In the genomic region with DNA sequence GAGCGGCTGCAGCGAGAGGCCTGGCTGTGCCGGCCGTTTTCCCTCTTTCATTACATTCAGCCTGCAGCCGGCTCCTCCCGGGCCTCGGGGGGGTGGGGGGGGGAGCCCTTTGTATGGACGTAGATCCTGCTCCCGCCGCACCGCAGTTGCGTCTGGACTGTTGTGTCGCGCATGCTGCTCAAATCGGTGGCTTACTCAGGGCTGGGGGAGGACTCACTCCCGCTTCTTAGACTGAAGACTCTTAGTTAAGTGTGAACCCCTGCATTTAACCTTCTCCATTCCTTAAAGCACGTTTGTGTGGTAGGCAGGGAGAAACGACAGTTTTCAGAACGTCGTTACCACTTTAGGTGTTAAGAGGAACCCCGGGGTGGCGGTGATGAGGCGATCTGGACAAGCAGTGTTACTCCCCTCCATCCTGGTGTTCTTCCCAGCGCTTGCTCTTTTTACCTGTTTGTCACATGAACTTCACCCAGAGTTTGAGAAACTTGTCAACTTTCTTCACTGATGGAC, we compare ENCODE assay signal across 8 mouse cellular contexts. TPM values are rescaled to one million over a fixed set of nuclear protein-coding genes. Genes with fewer than 3 reads are reported as not detected.
A peak's percentile ranks its signal among the peaks of the same experiment; 100 is the strongest.
DNase-seq lines count a peak whose midpoint lies in the region; ATAC-seq and TF ChIP-seq lines count a peak whose summit lies in the region.

No protein-coding gene starts in this region.

- peak overlapping the region; percentile 89 for H3K27ac ChIP-seq in layer of hippocampus, adult 2 months
- peak overlapping the region; percentile 99 for H3K27ac ChIP-seq in forebrain, embryonic 10.5 days
- peak overlapping the region; percentile 75 for H3K27ac ChIP-seq in intestine, postnatal 0 days (ENCODE audit: low read depth, low read length)
- peak overlapping the region; percentile 86 for H3K27ac ChIP-seq in midbrain, postnatal 0 days (ENCODE audit: low read depth, low read length)

- peak overlapping the region; percentile 85 for H3K4me3 ChIP-seq in layer of hippocampus, adult 2 months
- H3K4me3 ChIP-seq in forebrain, embryonic 10.5 days = peak overlapping the region; percentile 89
- peak overlapping the region; percentile 89 for H3K4me3 ChIP-seq in intestine, postnatal 0 days (ENCODE audit: low read depth, low read length)
- peak overlapping the region; percentile 87 for H3K4me3 ChIP-seq in midbrain, postnatal 0 days (ENCODE audit: low read depth, low read length)

- DNase-seq in layer of hippocampus, adult 2 months (ENCODE audit: low spot score in 2 of 2) = peak in 1 of 2 experiments; percentile 17
- DNase-seq in layer of hippocampus, postnatal 25 days (ENCODE audit: extremely low spot score in 1 of 2, low spot score in 1 of 2) = no peak
- DNase-seq in forebrain, embryonic 10.5 days (ENCODE audit: extremely low spot score, low spot score) = no peak
- no peak for DNase-seq in midbrain, postnatal 0 days (ENCODE audit: low spot score)
- DNase-seq in urinary bladder, postnatal 14 days (ENCODE audit: low spot score) = no peak
- no peak for DNase-seq in left cerebral cortex, adult 11 months (ENCODE audit: low spot score)

- TF ChIP-seq CTCF in layer of hippocampus, adult 2 months (conservative IDR thresholded peaks at IDR 0.05) = no peak
- peak; percentile 6; the same call in 1 of the 2 replicates for TF ChIP-seq CTCF in intestine, postnatal 0 days (IDR thresholded peaks at IDR 0.05; ENCODE audit: low read depth)
- TF ChIP-seq CTCF in midbrain, postnatal 0 days (IDR thresholded peaks at IDR 0.05) = no peak

- peaks cover 17% of the 10 kb centered on the region for H3K4me1 ChIP-seq in forebrain, embryonic 10.5 days
- no peaks in the 10 kb centered on the region for H3K4me1 ChIP-seq in intestine, postnatal 0 days (replicated peaks; ENCODE audit: control insufficient read depth, insufficient read depth, low read length)
- H3K4me1 ChIP-seq in midbrain, postnatal 0 days (ENCODE audit: insufficient read depth, low read length) = no peaks in the 10 kb centered on the region

- peak overlapping the region; percentile 82 for H3K4me2 ChIP-seq in intestine, postnatal 0 days (replicated peaks; ENCODE audit: low read depth)
- H3K4me2 ChIP-seq in midbrain, postnatal 0 days (ENCODE audit: low read depth, low read length, poor library complexity, severe bottlenecking) = peak overlapping the region; percentile 91

- WGBS in forebrain, embryonic 10.5 days = under 1% methylated on average over 24 of the region's 24 CpGs
- under 1% methylated on average over 24 of the region's 24 CpGs for WGBS in intestine, postnatal 0 days
- WGBS in midbrain, postnatal 0 days = under 1% methylated on average over 24 of the region's 24 CpGs

- peak; percentile 9 for ATAC-seq in activated CD4-positive, CD25-positive, alpha-beta regulatory T cell, adult 4 months
- peak; percentile 53; the same call in 1 of the 2 replicates for ATAC-seq in intestine, postnatal 0 days
- ATAC-seq in midbrain, postnatal 0 days (ENCODE audit: low FRiP score) = peak; percentile 64; the same call in 1 of the 2 replicates

- H3K9me3 ChIP-seq in forebrain, embryonic 10.5 days = no peaks in the 10 kb centered on the region
- H3K9me3 ChIP-seq in intestine, postnatal 0 days (ENCODE audit: control insufficient read depth) = no peaks in the 10 kb centered on the region
- H3K9me3 ChIP-seq in midbrain, postnatal 0 days (ENCODE audit: low read length) = no peaks in the 10 kb centered on the region

- H3K27me3 ChIP-seq in forebrain, embryonic 10.5 days (ENCODE audit: poor library complexity, severe bottlenecking) = no peaks in the 10 kb centered on the region
- no peaks in the 10 kb centered on the region for H3K27me3 ChIP-seq in intestine, postnatal 0 days (replicated peaks; ENCODE audit: control insufficient read depth, insufficient read depth, low read length)
- H3K27me3 ChIP-seq in midbrain, postnatal 0 days (ENCODE audit: insufficient read depth, low read length) = no peaks in the 10 kb centered on the region

- H3K36me3 ChIP-seq in forebrain, embryonic 10.5 days (replicated peaks) = peaks cover 15% of the 10 kb centered on the region
- no peaks in the 10 kb centered on the region for H3K36me3 ChIP-seq in intestine, postnatal 0 days (ENCODE audit: control insufficient read depth, insufficient read depth)
- no peaks in the 10 kb centered on the region for H3K36me3 ChIP-seq in midbrain, postnatal 0 days (ENCODE audit: insufficient read depth, low read length)

- H3K9ac ChIP-seq in intestine, postnatal 0 days (ENCODE audit: low read depth, low read length) = peak overlapping the region; percentile 81
- peak overlapping the region; percentile 86 for H3K9ac ChIP-seq in midbrain, postnatal 0 days (replicated peaks; ENCODE audit: low read length, poor library complexity, severe bottlenecking)

RNA-seq across cellular contexts. Expression of a gene that starts 0.5 kb away (rescaled TPM):
- 10 to 100 TPM; 49.6 to 51.9 TPM for total RNA-seq in layer of hippocampus, adult 2 months (2021)
- 10 to 100 TPM; 44.2 to 49.7 TPM for total RNA-seq in layer of hippocampus, postnatal 25 days (2021)
- 1 to 10 TPM; 7.8 to 9.5 TPM for polyA plus RNA-seq in activated CD4-positive, CD25-positive, alpha-beta regulatory T cell, adult 4 months (2017; shearing (Covaris generic))
- polyA plus RNA-seq in forebrain, embryonic 10.5 days (2016; fragmentation: Nextera tagmentation; extraction: Ambion mirVana) = 24.6 and 26.1 TPM in 2 replicates
- polyA plus RNA-seq in intestine, postnatal 0 days (2015; fragmentation: Nextera tagmentation; extraction: Ambion mirVana) = 8.5 and 9.0 TPM in 2 replicates
- 9.8 and 12.4 TPM in 2 replicates for total RNA-seq in midbrain, postnatal 0 days (2014; rRNA removed)
- 6.8 and 10.0 TPM in 2 replicates for polyA plus RNA-seq in midbrain, postnatal 0 days (2015; fragmentation: Nextera tagmentation; extraction: Ambion mirVana)

Comparison
In these comparisons a context has a peak if more than half of its experiments do, and no peak if none do; other contexts are left out.
1. ATAC-seq: peak in every context shown above with its lines; median percentile 64 in midbrain, postnatal 0 days; 53 in intestine, postnatal 0 days; 9 in activated CD4-positive, CD25-positive, alpha-beta regulatory T cell, adult 4 months.